Mouse (Mus musculus) right cerebral cortex, adult 2 months (tissue): Measurements from ENCODE around the gene Rassf7.
A peak's percentile ranks its signal among the peaks of the same experiment; 100 is the strongest.

Source experiments
- DNase-seq, 2 experiments: peaks; one replicate each; pipeline ENCODE4 v3.0.0; 2021 to 2022; ENCODE audit warnings: low spot score in 2 of 2

The Rassf7 gene

GRCm38 (mm10) chr7:141196619-141197282, 18.9 kb upstream of the Rassf7 start:
- DNase-seq: no peak

- DNase-seq: no peak
Measured at GRCm38 (mm10) chr7:141198121-141198520, 17.5 kb upstream of the Rassf7 start.

- DNase-seq: no peak
Measured at GRCm38 (mm10) chr7:141204546-141204945, 11.1 kb upstream of the Rassf7 start.

- DNase-seq: no peak
Measured at GRCm38 (mm10) chr7:141205504-141205903, 10.2 kb upstream of the Rassf7 start.

GRCm38 (mm10) chr7:141206182-141206937, 9.3 kb upstream of the Rassf7 start:
- DNase-seq: no peak

- DNase-seq: no peak
Measured at GRCm38 (mm10) chr7:141209526-141209925, 6.1 kb upstream of the Rassf7 start.

- no peak for DNase-seq
Measured at GRCm38 (mm10) chr7:141210137-141210536, 5.5 kb upstream of the Rassf7 start.

GRCm38 (mm10) chr7:141210606-141211131, 5.0 kb upstream of the Rassf7 start:
- DNase-seq: no peak

GRCm38 (mm10) chr7:141213133-141213532, 2.5 kb upstream of the Rassf7 start:
- no peak for DNase-seq

GRCm38 (mm10) chr7:141213605-141214235, 1.9 kb upstream of the Rassf7 start, which contains the start of gene Lmntd2:
TSS of gene Lmntd2 (minus strand) at chr7:141214080.
- no peak for DNase-seq

- no peak for DNase-seq
Measured at GRCm38 (mm10) chr7:141214310-141214709, 1.4 kb upstream of the Rassf7 start.

- no peak for DNase-seq
Measured at GRCm38 (mm10) chr7:141215880-141216733, 447 bp downstream of the Rassf7 start.

- DNase-seq: no peak
Measured at GRCm38 (mm10) chr7:141216894-141217293, 1.2 kb downstream of the Rassf7 start.

GRCm38 (mm10) chr7:141217343-141218013, 1.8 kb downstream of the Rassf7 start:
- no peak for DNase-seq

- no peak for DNase-seq
Measured at GRCm38 (mm10) chr7:141218141-141218540, 2.5 kb downstream of the Rassf7 start.

GRCm38 (mm10) chr7:141218557-141219133, 3.0 kb downstream of the Rassf7 start:
- no peak for DNase-seq

GRCm38 (mm10) chr7:141219558-141220099, 4.0 kb downstream of the Rassf7 start:
- no peak for DNase-seq

GRCm38 (mm10) chr7:141220377-141220776, 4.7 kb downstream of the Rassf7 start:
- no peak for DNase-seq

GRCm38 (mm10) chr7:141221249-141222125, 5.8 kb downstream of the Rassf7 start:
- DNase-seq: peak; percentile 84 to 90
